Mouse (Mus musculus) left cerebral cortex, adult 6 months (tissue): ENCODE results near the gene Treml4. TPM values are rescaled to one million over a fixed set of nuclear protein-coding genes. Genes with fewer than 3 reads are reported as not detected.

Source experiments
- long read RNA-seq, 2 experiments: library from polyadenylated mRNA; unstranded; transcript quantifications; one replicate each; pipeline ENCODE4 v2.0.0; 2019 to 2020
- polyA plus RNA-seq: library from polyadenylated mRNA; unstranded; fragments of <200 nt; fragmentation: Nextera tagmentation; gene quantifications from 2 replicates; pipeline ENCODE4 v1.2.3, GENCODE M21; 2021

Treml4 gene
- 0.18 TPM in 1 of 2 replicates, not detected in the other for polyA plus RNA-seq
- long read RNA-seq, experiment 1: 0 reads
- long read RNA-seq, experiment 2: 0 reads

GRCm38 (mm10) chr17:48263741-48264362, at the start of gene Treml4:
TSS of gene Treml4 (plus strand) at chr17:48264295.

GRCm38 (mm10) chr17:48232518-48232917, 31.6 kb upstream of the Treml4 start, which contains the start of gene Trem1:
TSS of gene Trem1 (plus strand) at chr17:48232768.

GRCm38 (mm10) chr17:48247221-48247928, 16.7 kb upstream of the Treml4 start, which contains the start of gene Trem3:
TSS of gene Trem3 (plus strand) at chr17:48247777.

GRCm38 (mm10) chr17:48299203-48299602, 35.1 kb downstream of the Treml4 start, which contains the start of gene Treml2:
TSS of gene Treml2 (plus strand) at chr17:48299498.

GRCm38 (mm10) chr17:48315905-48316579, 51.9 kb downstream of the Treml4 start, which contains the start of gene B430306N03Rik:
TSS of gene B430306N03Rik (plus strand) at chr17:48316141.

Other genes with a start within 250 kb of the Treml4 start
- not detected in 2 replicates for gene 1700122O11Rik, start 226.0 kb upstream of the Treml4 start, polyA plus RNA-seq
- gene 1700067P10Rik, start 175.0 kb upstream of the Treml4 start, polyA plus RNA-seq: not detected in 2 replicates
- gene 9830107B12Rik, start 118.0 kb upstream of the Treml4 start, polyA plus RNA-seq: not detected in 2 replicates
- not detected in 2 replicates for gene A530064D06Rik, start 97.0 kb upstream of the Treml4 start, polyA plus RNA-seq
- not detected in 2 replicates for gene Trem1, start 31.5 kb upstream of the Treml4 start, polyA plus RNA-seq
- 0.15 TPM in 1 of 2 replicates, not detected in the other for gene Trem3, start 16.5 kb upstream of the Treml4 start, polyA plus RNA-seq
- gene Treml2, start 35.2 kb downstream of the Treml4 start, polyA plus RNA-seq: 0.04 and 0.18 TPM in 2 replicates
- gene B430306N03Rik, start 51.8 kb downstream of the Treml4 start, polyA plus RNA-seq: 0.11 TPM in 1 of 2 replicates, not detected in the other
- gene Trem2, start 82.1 kb downstream of the Treml4 start, polyA plus RNA-seq: 33.7 and 42.8 TPM in 2 replicates
- 0.11 and 0.16 TPM in 2 replicates for gene Treml1, start 95.6 kb downstream of the Treml4 start, polyA plus RNA-seq
- gene Nfya, start 145.6 kb downstream of the Treml4 start, polyA plus RNA-seq: 1.4 and 2.7 TPM in 2 replicates
- 26.5 and 28.5 TPM in 2 replicates for gene Oard1, start 145.7 kb downstream of the Treml4 start, polyA plus RNA-seq
- 0.13 TPM in 1 of 2 replicates, not detected in the other for gene Apobec2, start 168.6 kb downstream of the Treml4 start, polyA plus RNA-seq
- gene Tspo2, start 187.2 kb downstream of the Treml4 start, polyA plus RNA-seq: 0.03 TPM in 1 of 2 replicates, not detected in the other
- gene Unc5cl, start 190.6 kb downstream of the Treml4 start, polyA plus RNA-seq: 0.08 and 0.22 TPM in 2 replicates